Mouse (Mus musculus) CD4-positive helper T cell, adult 2 months (primary cell): ENCODE data around the gene Naa38.

Experiments
- DNase-seq: peaks from one replicate; pipeline ENCODE4 v3.0.0-alpha.2; 2012; ENCODE audit warnings: low read depth, missing footprints, low spot score

Gene Naa38

DNA sequence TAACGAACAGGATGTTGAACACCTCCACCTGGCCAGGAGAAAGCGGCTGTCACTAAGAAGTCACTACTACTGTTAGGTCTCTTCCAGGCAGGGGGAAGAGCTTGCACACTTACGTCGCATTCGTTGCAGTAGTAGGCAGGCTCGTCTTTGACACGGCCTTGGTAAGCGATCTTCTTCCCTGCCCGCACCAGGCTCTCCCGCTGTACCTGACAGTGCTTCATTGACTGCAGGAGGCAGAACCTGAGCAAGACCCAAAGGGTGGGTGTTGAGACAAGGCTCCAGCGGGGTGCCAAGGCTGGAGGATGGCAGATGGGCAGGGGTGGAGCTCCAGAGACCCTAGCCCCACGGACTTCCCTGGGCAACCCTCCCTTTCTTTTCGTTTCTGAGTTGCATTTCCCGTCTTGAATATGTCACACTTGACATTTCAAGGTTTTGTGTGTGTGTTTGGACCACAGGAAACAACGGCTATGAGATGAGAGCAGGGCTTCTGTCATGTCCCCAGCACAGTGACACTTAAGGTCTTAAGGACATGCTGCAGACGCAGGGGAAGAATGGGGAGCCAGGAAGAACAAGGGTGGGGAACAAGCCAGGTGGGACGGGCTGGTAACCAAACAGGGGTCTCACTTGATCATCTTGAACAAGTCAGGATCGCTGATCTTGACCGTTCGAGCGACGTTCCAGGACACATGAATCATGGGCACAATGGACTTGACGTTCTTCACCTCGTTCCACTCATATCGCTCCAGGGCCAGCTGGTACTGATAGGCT, 5.0 kb downstream of the Naa38 start:
- DNase-seq = no peak

- peak; percentile 96 for DNase-seq
Observed at GRCm38 (mm10) chr11:69401210-69401637, 5.9 kb downstream of the Naa38 start.

DNA sequence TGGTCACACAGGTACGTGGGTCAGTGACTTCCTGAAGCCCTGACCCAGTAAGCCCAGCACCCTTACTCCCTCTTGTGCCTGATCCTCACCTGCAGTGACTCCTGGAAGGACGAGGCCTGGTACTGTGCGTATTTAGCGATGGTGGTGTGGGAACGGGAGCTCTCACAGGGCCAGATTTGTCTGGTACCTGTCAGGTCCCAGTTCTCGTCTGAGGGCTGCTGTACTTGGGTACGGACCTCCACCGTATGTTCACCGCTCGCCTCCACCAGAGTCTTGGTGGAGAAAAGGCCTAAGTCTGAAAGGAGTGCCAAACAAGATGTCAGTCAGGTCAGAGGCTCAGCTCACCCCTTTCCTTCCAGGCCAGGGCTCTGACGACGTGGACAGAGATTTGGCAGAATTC, 6.7 kb downstream of the Naa38 start:
- DNase-seq = no peak

- DNase-seq = peak; percentile 29
Observed at GRCm38 (mm10) chr11:69403691-69404594, 8.7 kb downstream of the Naa38 start.

GRCm38 (mm10) chr11:69404595-69405396, 9.5 kb downstream of the Naa38 start:
- no peak for DNase-seq

DNA sequence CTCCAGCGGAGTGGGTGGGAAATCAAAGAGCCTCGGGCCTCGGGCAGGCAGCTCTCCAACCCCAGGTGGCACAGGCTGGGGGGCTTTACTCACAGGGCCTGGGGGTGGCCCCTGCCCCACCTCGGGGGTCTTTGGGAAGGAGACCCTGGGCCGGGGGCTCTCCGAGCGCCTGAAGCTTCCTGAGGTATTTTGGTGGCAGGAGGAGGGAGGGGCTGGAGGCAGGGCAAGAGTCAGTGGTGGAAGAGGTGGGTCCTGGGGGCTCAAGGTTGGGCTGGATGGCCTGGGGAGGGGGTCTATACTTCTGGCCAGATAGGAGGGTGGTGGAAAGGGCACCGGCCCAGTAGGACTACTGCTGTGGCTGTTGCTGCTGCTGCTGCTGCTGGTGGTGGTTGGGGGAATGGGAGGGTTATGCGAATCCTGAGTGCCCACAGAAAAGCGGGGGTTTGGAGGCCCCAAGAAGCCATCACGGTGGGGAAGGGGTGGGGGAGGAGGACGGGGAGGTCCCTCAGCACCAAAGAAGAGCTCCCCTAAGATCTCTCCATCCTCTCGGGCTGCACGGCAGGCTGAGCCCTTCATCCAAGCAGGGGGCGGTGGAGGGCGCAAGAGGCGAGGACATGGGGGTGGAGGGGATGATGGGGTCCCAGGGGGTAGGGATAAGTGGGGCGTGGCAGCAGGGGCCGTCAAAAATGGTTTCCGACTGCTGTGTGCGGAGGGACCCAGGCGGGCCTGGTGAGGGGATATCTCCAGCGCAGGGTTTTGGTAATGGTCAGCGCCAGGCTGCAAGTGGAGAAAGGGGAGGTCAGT, 10.3 kb downstream of the Naa38 start:
- peak; percentile 15 for DNase-seq

- no peak for DNase-seq
Observed at GRCm38 (mm10) chr11:69406282-69406681, 11.0 kb downstream of the Naa38 start.

DNA sequence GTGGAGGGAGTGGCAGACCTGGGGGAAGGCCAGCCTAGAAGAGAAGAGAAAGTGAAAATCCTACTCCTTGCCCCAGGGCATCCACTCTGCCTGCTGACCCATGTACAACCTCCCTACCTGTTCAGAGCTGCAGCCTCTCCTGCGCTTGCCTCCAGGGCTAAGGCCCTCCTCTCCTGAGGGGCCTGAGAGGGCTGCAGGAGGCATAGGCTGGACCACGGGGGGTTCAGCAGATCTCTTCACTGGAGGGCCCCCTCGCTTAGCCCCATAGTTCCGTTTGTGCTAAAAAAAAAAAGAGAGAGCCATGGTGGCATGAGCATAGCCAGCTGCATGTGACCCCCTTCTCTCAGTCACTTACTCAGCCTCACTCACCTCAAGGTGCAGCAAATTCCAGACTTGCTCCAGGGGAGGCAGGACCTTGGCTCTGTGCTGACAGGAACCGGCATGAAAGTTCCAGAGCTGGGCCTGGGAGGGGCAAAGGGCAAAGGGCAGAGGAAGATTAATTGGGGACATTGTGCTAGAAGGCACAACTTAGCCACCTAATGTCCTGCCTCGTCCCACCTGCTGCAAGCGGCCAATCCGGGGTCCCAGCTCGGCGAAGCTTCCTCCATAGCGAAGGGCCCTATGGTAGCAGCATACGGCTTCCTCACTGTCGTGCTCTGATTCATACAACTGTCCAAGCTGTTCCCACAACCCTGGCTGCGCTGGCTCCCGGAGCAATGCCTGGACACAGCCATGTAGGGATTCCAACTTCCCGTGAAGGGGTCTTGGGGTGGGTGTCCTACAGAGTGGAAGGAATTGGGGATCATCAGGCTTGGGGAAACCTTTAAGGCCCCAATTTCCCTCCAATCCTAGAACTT, 11.8 kb downstream of the Naa38 start:
- no peak for DNase-seq

DNA sequence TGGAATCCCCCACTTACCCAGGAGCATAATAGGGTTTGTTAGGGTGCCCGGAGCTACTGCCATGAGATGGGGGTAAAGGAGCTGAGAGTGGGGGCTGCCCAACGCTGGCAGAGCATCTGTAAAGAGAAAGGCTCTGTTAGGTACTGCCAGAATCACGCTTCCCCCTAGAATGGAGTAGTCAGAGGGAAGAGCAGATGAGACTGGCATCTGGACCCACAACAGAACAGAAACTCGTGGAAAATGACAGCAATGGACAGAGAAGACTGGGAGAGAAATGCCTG, 12.4 kb downstream of the Naa38 start:
- no peak for DNase-seq

DNA sequence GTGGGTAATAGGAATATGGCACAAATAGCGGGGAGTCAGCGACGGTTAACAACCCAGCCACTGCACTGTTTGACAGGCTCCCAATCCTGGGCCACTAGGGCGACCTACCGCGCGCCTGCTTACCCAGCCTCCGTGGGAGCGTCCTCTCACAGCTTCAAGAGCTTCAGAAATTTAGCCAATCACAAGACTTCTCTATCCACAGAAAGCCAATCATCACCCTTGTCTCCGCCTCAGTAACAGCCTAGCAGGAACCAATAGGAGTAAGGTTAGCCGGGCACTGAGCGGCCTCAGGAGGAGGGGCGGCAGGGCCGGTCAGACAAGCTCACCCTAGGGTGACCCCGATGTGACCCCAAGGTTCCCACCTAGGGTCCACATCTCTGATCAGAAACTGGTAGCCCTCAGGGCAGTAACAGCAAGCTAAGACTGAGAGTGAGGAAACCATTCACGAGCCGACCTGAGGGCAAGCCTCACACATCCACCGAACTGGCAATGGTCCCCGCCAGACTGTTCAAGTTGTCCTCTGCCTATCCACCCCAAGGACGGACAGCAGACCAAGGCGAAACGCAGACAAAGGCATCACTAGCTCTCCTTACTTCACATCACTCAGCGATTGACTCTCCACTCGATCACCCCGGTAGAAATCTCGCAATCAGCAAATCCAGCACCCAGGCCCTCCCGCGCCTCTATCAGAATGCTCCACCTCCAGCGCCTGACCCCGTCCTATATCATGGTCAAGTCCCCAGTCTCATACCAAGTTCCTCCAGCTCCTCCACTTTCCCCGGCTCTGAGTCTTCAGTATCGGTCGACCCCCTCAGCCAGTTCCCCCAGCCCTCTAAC, 13.5 kb downstream of the Naa38 start:
- DNase-seq = peak; percentile 94

GRCm38 (mm10) chr11:69409378-69410044, 14.2 kb downstream of the Naa38 start:
- DNase-seq = peak; percentile 98

- DNase-seq = no peak
Observed at GRCm38 (mm10) chr11:69410045-69410309, 14.7 kb downstream of the Naa38 start.

DNA sequence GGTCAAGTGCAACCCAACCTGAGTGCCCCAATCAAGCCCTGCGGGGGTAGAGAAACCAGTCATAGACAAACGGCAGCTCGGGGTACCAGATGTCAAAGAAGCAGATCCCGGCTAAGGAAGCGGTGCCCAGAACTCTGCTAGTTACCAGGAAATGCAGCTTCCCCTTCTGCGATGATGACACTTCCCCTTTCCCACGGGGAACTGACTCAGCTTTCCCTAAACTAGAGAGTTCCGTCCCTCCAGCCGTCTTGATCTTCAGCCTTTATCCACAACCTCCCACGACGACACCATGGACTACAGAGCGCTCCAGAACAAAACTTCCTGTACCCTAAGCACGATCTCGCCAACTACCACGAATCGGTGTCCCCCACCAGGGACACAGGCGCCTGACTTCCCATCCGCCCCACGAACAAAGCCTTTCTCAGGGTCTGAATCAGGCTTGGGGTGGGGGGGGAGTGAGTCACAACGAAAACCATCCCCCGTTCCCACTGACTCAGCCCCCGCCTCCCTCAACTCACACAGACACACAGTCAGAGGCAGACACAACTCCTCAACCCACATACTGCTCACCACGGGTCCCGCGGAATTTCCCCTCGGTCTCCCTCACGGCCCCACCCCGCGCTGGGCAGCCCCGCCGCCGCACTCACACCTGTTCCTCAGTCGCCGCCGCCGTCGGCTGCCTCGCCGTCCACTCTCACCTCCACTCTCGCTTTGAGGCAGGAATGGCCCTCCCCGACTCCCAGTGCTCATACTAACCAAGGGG, 15.2 kb downstream of the Naa38 start:
- peak; percentile 94 for DNase-seq

GRCm38 (mm10) chr11:69411073-69411535, 15.8 kb downstream of the Naa38 start:
- DNase-seq = peak; percentile 86

DNA sequence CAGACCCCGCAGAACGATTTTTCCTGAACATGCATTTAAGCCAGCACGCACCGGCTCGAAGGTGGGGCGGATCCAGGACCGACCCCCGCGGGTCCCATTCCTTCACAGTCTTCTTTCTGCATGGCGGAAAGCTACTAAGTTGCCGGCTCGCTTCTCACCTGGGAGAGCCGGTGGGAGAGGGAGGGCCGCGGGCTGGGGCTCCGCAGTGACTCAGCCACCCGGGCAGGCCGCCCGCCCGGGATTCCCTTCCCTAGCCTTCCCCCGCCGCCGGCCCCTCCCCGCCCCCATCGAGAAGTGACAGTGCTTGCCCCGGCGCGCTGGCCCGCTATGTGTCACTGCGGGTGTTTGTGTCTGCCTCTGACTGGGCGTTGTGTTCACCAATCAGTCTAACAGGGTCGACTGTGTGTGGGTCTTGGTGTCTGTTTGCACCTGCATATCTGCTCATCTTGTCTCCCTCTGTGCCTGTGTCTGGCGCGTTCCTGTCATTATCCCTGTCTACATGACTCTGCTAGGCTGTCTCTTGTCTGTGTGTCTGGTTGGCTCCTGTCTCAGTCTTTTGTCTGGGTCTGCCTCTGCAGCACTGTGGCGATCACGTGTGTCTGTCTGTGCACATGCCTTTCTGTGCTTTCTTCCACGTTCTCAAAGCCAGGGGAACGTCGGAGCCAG, 16.4 kb downstream of the Naa38 start:
- DNase-seq = peak; percentile 85

DNA sequence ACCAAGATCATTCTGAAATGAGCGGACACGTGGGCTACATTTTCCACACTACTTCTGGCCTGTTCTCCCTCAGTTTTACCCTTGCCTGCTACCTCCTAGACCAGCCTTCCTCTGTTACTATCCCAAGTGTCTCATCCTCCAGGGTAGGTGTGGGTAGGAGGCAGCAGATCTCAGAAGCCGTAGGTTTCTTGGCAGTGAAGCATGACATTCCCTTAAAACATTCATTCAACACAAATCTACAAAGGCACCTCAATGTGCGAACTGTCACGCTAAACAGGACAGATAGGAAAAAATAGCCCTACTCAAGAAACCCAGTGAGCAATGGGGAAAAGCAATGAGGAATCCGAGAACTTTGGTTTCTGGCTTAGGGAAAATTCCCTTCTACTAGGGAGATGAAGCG, 17.3 kb downstream of the Naa38 start:
- DNase-seq = no peak
